30 mouse cellular contexts compared by ENCODE assay signal in the genomic region with DNA sequence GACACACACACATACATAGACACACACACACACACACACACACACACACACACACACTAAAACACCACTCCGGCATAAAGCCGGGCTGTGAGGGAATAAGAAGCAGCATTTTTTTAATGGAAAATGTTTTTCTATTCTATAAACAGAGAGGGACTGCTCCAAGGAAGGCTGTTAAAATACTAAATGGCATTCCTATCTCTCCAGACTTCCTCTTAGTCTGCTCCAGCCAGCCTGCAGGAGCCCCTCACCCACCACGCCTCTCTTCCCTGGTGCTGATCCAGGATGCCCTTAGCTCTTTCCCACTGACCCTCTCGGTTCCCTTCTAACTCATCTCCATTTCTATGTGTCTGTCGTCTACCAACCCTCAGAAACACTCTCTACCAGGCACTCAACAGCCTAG. TPM values are rescaled to one million over a fixed set of nuclear protein-coding genes. Genes with fewer than 3 reads are reported as not detected.
DNase-seq lines count a peak whose midpoint lies in the region; ATAC-seq and TF ChIP-seq lines count a peak whose summit lies in the region.
"Had no signal": no experiment of that assay in that cellular context is flagged by ENCODE, and none has a peak within 500 bp of the region (broad histone marks: within the 10 kb centered on the region; RNA-seq: fewer than 3 reads in every experiment).

No protein-coding gene starts in this region.

- H3K9me3 ChIP-seq in heart, embryonic 16.5 days (replicated peaks; ENCODE audit: control insufficient read depth, low read length): peaks cover 2% of the 10 kb centered on the region; the same call in 1 of the 2 replicates
- no peaks in the 10 kb centered on the region for H3K9me3 ChIP-seq in liver, embryonic 11.5 days (ENCODE audit: control insufficient read depth, low read length)
- H3K9me3 ChIP-seq in stomach, embryonic 16.5 days (replicated peaks; ENCODE audit: control insufficient read depth, low read length): peaks cover 5% of the 10 kb centered on the region; the same call in 1 of the 2 replicates
- H3K9me3 ChIP-seq: liver, embryonic 15.5 days; midbrain, embryonic 15.5 days had no signal

- intact Hi-C loops in heart, adult 2 months (cut with DNase I): no loop called here

- no peaks in the 10 kb centered on the region for H3K27me3 ChIP-seq in heart, embryonic 16.5 days (ENCODE audit: control insufficient read depth, insufficient read depth, low read length)
- no peaks in the 10 kb centered on the region for H3K27me3 ChIP-seq in heart, adult 2 months (ENCODE audit: control insufficient read depth, insufficient read depth, low read length)
- no peaks in the 10 kb centered on the region for H3K27me3 ChIP-seq in liver, embryonic 11.5 days (replicated peaks; ENCODE audit: control insufficient read depth, insufficient read depth, low read length)
- no peaks in the 10 kb centered on the region for H3K27me3 ChIP-seq in stomach, embryonic 16.5 days (ENCODE audit: control insufficient read depth, insufficient read depth, low read length)
- H3K27me3 ChIP-seq: forebrain, embryonic 13.5 days; liver, embryonic 15.5 days; midbrain, embryonic 15.5 days; Patski had no signal

- H3K9ac ChIP-seq in heart, embryonic 16.5 days (ENCODE audit: low read length): no peak overlapping the region
- no peak overlapping the region for H3K9ac ChIP-seq in heart, adult 2 months (ENCODE audit: low read depth, low read length)
- no peak overlapping the region for H3K9ac ChIP-seq in liver, embryonic 11.5 days (ENCODE audit: low read depth, low read length)
- no peak overlapping the region for H3K9ac ChIP-seq in stomach, embryonic 16.5 days (ENCODE audit: low read length)
- H3K9ac ChIP-seq: forebrain, embryonic 13.5 days; liver, embryonic 15.5 days; midbrain, embryonic 15.5 days had no signal

- H3K4me3 ChIP-seq in heart, embryonic 16.5 days (ENCODE audit: low read length): no peak overlapping the region
- H3K4me3 ChIP-seq in heart, adult 2 months: no peak overlapping the region
- no peak overlapping the region for H3K4me3 ChIP-seq in liver, embryonic 11.5 days (ENCODE audit: low read depth, low read length)
- H3K4me3 ChIP-seq in stomach, embryonic 16.5 days (replicated peaks; ENCODE audit: low read length): no peak overlapping the region
- H3K4me3 ChIP-seq: forebrain, embryonic 13.5 days; liver, embryonic 15.5 days; midbrain, embryonic 15.5 days; myocyte had no signal

- DNase-seq in heart, adult 2 months: no peak
- peak; percentile 25 for DNase-seq in lung, postnatal 10 days
- no peak for DNase-seq in lung, postnatal 25 days (ENCODE audit: low spot score)
- no peak for DNase-seq in liver, embryonic 11.5 days (ENCODE audit: low spot score)
- no peak for DNase-seq in layer of hippocampus, adult 9-11 months
- DNase-seq in frontal cortex, postnatal 10 days (ENCODE audit: low spot score in 2 of 2): no peak
- DNase-seq: adrenal gland, adult 8-10 months; cerebellum, adult 9-11 months; gastrocnemius, postnatal 14 days; heart, postnatal 36 days; kidney, adult 2 months; kidney, postnatal 10 days had no signal

- no peak for TF ChIP-seq EP300 in heart, adult 2 months (IDR thresholded peaks at IDR 0.05; ENCODE audit: insufficient read depth, low read depth, low read length)

- no peak for ATAC-seq in heart, embryonic 16.5 days (replicated peaks; ENCODE audit: extremely low read depth, insufficient read depth, low FRiP score)
- 0 out of 2 replicates have a peak, but pooled peaks have one; percentile 6 for ATAC-seq in liver, embryonic 11.5 days (replicated peaks; ENCODE audit: low FRiP score)
- ATAC-seq in stomach, embryonic 16.5 days (ENCODE audit: insufficient read depth, low FRiP score): no peak
- ATAC-seq: forebrain, embryonic 13.5 days; hindbrain, embryonic 16.5 days; midbrain, embryonic 15.5 days; Patski had no signal

- H3K36me3 ChIP-seq in heart, embryonic 16.5 days (ENCODE audit: control insufficient read depth, insufficient read depth): no peaks in the 10 kb centered on the region
- peaks cover 2% of the 10 kb centered on the region; the same call in 1 of the 2 replicates for H3K36me3 ChIP-seq in heart, adult 2 months (ENCODE audit: control insufficient read depth, insufficient read depth, low read length)
- no peaks in the 10 kb centered on the region for H3K36me3 ChIP-seq in liver, embryonic 11.5 days (ENCODE audit: control insufficient read depth, insufficient read depth, low read length)
- H3K36me3 ChIP-seq in stomach, embryonic 16.5 days (ENCODE audit: control insufficient read depth, insufficient read depth, low read length): no peaks in the 10 kb centered on the region
- H3K36me3 ChIP-seq: liver, embryonic 15.5 days; midbrain, embryonic 15.5 days had no signal

- peaks cover 10% of the 10 kb centered on the region for H3K4me1 ChIP-seq in heart, embryonic 16.5 days (ENCODE audit: control insufficient read depth, insufficient read depth, low read length)
- H3K4me1 ChIP-seq in heart, adult 2 months (ENCODE audit: control insufficient read depth, insufficient read depth, low read length): peaks cover 6% of the 10 kb centered on the region
- H3K4me1 ChIP-seq in liver, embryonic 11.5 days (replicated peaks; ENCODE audit: control insufficient read depth, insufficient read depth, low read length): peaks cover 31% of the 10 kb centered on the region
- peaks cover 20% of the 10 kb centered on the region for H3K4me1 ChIP-seq in stomach, embryonic 16.5 days (ENCODE audit: control insufficient read depth, insufficient read depth, low read length)
- H3K4me1 ChIP-seq: midbrain, embryonic 15.5 days had no signal

- WGBS in heart, embryonic 16.5 days: 73% methylated on average over 5 of the region's 5 CpGs
- 50% methylated on average over 5 of the region's 5 CpGs for WGBS in heart, adult 2 months
- WGBS in liver, embryonic 11.5 days: 74% methylated on average over 5 of the region's 5 CpGs
- 54% methylated on average over 5 of the region's 5 CpGs for WGBS in stomach, embryonic 16.5 days

- H3K27ac ChIP-seq in heart, embryonic 16.5 days (ENCODE audit: low read length): peak overlapping the region; percentile 65
- H3K27ac ChIP-seq in heart, adult 2 months: no peak overlapping the region
- H3K27ac ChIP-seq in liver, embryonic 11.5 days (ENCODE audit: low read depth, low read length): peak overlapping the region; percentile 62
- peak overlapping the region; percentile 46; the same call in 1 of the 2 replicates for H3K27ac ChIP-seq in stomach, embryonic 16.5 days (ENCODE audit: low read length)
- H3K27ac ChIP-seq: forebrain, embryonic 13.5 days; midbrain, embryonic 15.5 days had no signal

- no peak for TF ChIP-seq CTCF in heart, adult 2 months (IDR thresholded peaks at IDR 0.05)

- no peak for TF ChIP-seq POLR2A in heart, adult 2 months (IDR thresholded peaks at IDR 0.05; ENCODE audit: insufficient read depth, low read depth, low read length)

- H3K4me2 ChIP-seq in heart, embryonic 16.5 days (ENCODE audit: low read depth, low read length): no peak overlapping the region
- H3K4me2 ChIP-seq in liver, embryonic 11.5 days: no peak overlapping the region
- no peak overlapping the region for H3K4me2 ChIP-seq in stomach, embryonic 16.5 days (ENCODE audit: low read depth, low read length)
- H3K4me2 ChIP-seq: forebrain, embryonic 13.5 days; midbrain, embryonic 15.5 days had no signal

- peaks cover 4% of the 10 kb centered on the region; the same call in 1 of the 2 replicates for H3K79me2 ChIP-seq in heart, adult 2 months (replicated peaks; ENCODE audit: control insufficient read depth, insufficient read depth, low read length)

RNA-seq across cellular contexts. Expression of gene Gm10322, which starts 43.9 kb away (rescaled TPM):
- not detected in 2 replicates for polyA plus RNA-seq in heart, embryonic 16.5 days (2015; fragmentation: Nextera tagmentation; extraction: Ambion mirVana)
- total RNA-seq in heart, adult 2 months (2021): not detected
- not detected in 2 replicates for polyA plus RNA-seq in heart, adult 2 months (2012; rRNA removed)
- polyA plus RNA-seq in liver, embryonic 11.5 days (2014; fragmentation: Nextera tagmentation; extraction: Ambion mirVana): not detected in 2 replicates
- polyA plus RNA-seq in stomach, embryonic 16.5 days (2015; fragmentation: Nextera tagmentation; extraction: Ambion mirVana): not detected in 2 replicates
- total RNA-seq: adrenal gland, adult 8-10 months; gastrocnemius, postnatal 14 days; heart, postnatal 36 days; layer of hippocampus, adult 18-20 months; left cerebral cortex, postnatal 25 days; megakaryocyte-erythroid progenitor cell, adult 5-6 weeks had no signal
- polyA plus RNA-seq: cortical plate, adult 2 months; embryonic facial prominence, embryonic 11.5 days; forebrain, embryonic 13.5 days; frontal cortex, adult 2 months; hindbrain, embryonic 16.5 days; kidney, adult 2 months; liver, embryonic 15.5 days; midbrain, embryonic 15.5 days; neural tube, embryonic 14.5 days; Patski; spleen, adult 2 months; stomach, embryonic 14.5 days; thymus, postnatal 0 days had no signal

RNA-seq across cellular contexts. Expression of gene Mcu, which starts 44.5 kb away (rescaled TPM):
- 22.2 and 23.8 TPM in 2 replicates for polyA plus RNA-seq in heart, embryonic 16.5 days (2015; fragmentation: Nextera tagmentation; extraction: Ambion mirVana)
- total RNA-seq in heart, adult 2 months (2021): 10 to 100 TPM; 20.0 to 21.6 TPM
- 10.4 and 17.9 TPM in 2 replicates for polyA plus RNA-seq in heart, adult 2 months (2012; rRNA removed)
- polyA plus RNA-seq in liver, embryonic 11.5 days (2014; fragmentation: Nextera tagmentation; extraction: Ambion mirVana): 22.3 and 24.2 TPM in 2 replicates
- 60.0 and 64.9 TPM in 2 replicates for polyA plus RNA-seq in stomach, embryonic 16.5 days (2015; fragmentation: Nextera tagmentation; extraction: Ambion mirVana)
